Mouse (Mus musculus) limb, embryonic 15.5 days (tissue): Measurements from ENCODE around the gene Enpp5. TPM values are rescaled to one million over a fixed set of nuclear protein-coding genes. Genes with fewer than 3 reads are reported as not detected.

ENCODE experiments used
- ATAC-seq: fragments of 200-750 bp; cut with Nextera tagmentation; 2 replicates; pipeline ENCODE4 v1.8.0; 2017; ENCODE audit warnings: low read depth, moderate TSS enrichment; ENCODE audit not compliant: insufficient number of reproducible peaks, low FRiP score, low TSS enrichment
- H3K27ac ChIP-seq: fragments of 300-500 bp; sonication (generic); 2 replicates; pipeline ENCODE4 v1.5.1; 2015; ENCODE audit warnings: moderate library complexity, mild to moderate bottlenecking, inconsistent platforms
- H3K27me3 ChIP-seq: fragments of 300-500 bp; sonication (generic); 2 replicates; pipeline ENCODE4 v1.6.1; 2015; ENCODE audit warnings: inconsistent platforms
- H3K36me3 ChIP-seq: fragments of 300-500 bp; sonication (generic); 2 replicates; pipeline ENCODE4 v1.6.1; 2015; ENCODE audit warnings: inconsistent platforms
- H3K4me1 ChIP-seq: fragments of 300-500 bp; sonication (generic); 2 replicates; pipeline ENCODE4 v1.6.1; 2015; ENCODE audit warnings: inconsistent platforms
- H3K4me2 ChIP-seq: fragments of 300-500 bp; sonication (generic); 2 replicates; pipeline ENCODE4 v1.6.1; 2015; ENCODE audit warnings: mild to moderate bottlenecking, inconsistent platforms
- H3K4me3 ChIP-seq: fragments of 300-500 bp; sonication (generic); 2 replicates; pipeline ENCODE4 v1.5.1; 2015; ENCODE audit warnings: mild to moderate bottlenecking, inconsistent platforms
- H3K9ac ChIP-seq: fragments of 300-500 bp; sonication (generic); 2 replicates; pipeline ENCODE4 v1.6.1; 2015; ENCODE audit warnings: inconsistent platforms
- H3K9me3 ChIP-seq: fragments of 300-500 bp; sonication (generic); 2 replicates; pipeline ENCODE4 v1.6.1; 2016; ENCODE audit warnings: inconsistent platforms
- WGBS: fragments of 180-500 bp; shearing (Covaris S2); methylation state at CpG from one replicate; pipeline ENCODE4 v1.1.7; 2015; 5-methylcytosine and 5-hydroxymethylcytosine counted together
- polyA plus RNA-seq: library from polyadenylated mRNA; unstranded; fragments of >200 nt; fragmentation: Nextera tagmentation; extraction: Ambion mirVana; gene quantifications from 2 replicates; pipeline ENCODE4 v1.2.1, GENCODE M21; 2015

Gene Enpp5
- polyA plus RNA-seq, 1 experiment from 2014 or later = 18.3 TPM

DNA sequence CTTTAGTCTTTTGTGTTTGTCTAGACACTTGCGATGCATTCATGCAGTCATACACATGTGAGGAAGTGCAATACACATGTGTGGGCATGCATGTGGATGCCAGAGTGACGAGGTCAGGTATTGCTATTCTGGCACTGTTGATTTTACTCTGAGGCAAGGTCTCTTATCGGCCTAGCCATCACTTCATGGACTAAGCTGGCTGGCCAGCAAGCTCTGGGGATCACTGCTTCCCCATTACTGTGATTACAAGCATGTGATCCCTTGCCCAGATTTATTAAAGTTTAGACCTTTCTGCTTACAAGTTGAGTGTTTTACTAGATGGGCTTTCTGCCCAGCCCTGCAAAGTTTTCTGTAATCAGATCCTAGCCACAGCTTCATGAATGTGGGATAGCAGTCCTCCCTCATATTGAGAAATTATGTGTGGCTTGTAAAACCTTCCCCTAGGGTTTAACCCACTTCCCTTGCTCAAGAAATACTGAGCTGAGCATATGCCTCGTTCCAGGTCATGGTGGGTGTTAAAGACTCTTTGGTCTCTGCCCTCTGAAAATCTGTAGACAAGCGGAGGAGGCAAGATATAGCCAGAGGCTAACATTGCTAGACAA is 17.2 kb upstream of the Enpp5 start:
- peaks cover 8% of the 10 kb centered on the region; the same call in 1 of the 2 replicates for H3K4me1 ChIP-seq
- no peak overlapping the region for H3K4me2 ChIP-seq
- no peak overlapping the region for H3K4me3 ChIP-seq
- H3K27me3 ChIP-seq = no peaks in the 10 kb centered on the region
- no peaks in the 10 kb centered on the region for H3K9me3 ChIP-seq
- 20% methylated on average over 5 of the region's 5 CpGs for WGBS
- ATAC-seq = peak; percentile 82
- no peaks in the 10 kb centered on the region for H3K36me3 ChIP-seq
- H3K27ac ChIP-seq = peak overlapping the region; percentile 2; the same call in 1 of the 2 replicates
- H3K9ac ChIP-seq = no peak overlapping the region

DNA sequence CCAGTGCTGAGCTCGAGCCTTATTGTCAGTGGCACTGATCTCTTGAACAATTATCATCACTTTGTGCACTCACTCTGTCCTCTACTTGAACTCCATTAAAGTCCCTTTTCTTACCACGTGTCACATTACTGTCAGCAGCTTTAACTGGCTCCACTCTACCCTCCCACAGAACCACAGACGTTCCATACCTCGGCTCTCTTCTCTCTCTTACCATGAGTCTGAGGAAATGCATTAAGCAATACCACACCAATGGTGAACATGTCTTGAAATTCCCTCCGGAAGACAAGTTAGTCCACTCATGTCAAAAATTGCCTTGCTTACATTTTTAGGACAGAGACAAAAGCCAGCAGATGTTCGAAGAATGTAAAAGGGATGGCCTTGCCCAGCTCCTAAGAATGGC is 9.7 kb upstream of the Enpp5 start:
- H3K27ac ChIP-seq = no peak overlapping the region
- no peak overlapping the region for H3K9ac ChIP-seq
- no peak for ATAC-seq
- WGBS = 67% methylated on average over 6 of the region's 6 CpGs
- H3K4me1 ChIP-seq = no peaks in the 10 kb centered on the region
- no peaks in the 10 kb centered on the region for H3K9me3 ChIP-seq
- H3K4me2 ChIP-seq = no peak overlapping the region
- H3K4me3 ChIP-seq = no peak overlapping the region
- H3K27me3 ChIP-seq = 0 out of 2 replicates have a peak, but pooled peaks cover 3% of the 10 kb centered on the region
- H3K36me3 ChIP-seq = no peaks in the 10 kb centered on the region

DNA sequence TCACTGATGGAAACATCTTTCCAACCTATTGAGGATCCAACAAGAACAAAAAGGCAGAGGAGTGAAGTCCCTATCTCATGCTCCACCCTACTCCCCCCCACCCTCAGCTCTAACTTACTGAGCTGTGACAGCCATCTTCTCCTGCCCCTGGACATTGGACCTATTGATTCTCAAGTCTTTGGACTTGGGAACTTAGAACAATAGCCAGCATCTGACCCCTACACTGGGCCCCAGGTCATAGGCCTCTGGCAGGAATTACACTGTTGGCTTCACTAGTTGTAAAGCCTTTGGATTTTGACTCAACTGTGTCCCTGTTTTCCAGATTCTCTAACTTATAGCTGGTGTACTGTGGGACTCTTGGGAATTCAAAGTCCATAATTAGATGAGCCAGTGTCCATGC is 6.9 kb upstream of the Enpp5 start:
- Histone ChIP-seq H3K36me3 (no peaks in the 10 kb centered on the region), H3K27ac (no peak overlapping the region), H3K27me3 (0 out of 2 replicates have a peak, but pooled peaks cover 3% of the 10 kb centered on the region), H3K4me1 (no peaks in the 10 kb centered on the region), H3K4me2 (no peak overlapping the region), H3K9ac (no peak overlapping the region), H3K9me3 (no peaks in the 10 kb centered on the region), H3K4me3 (no peak overlapping the region)
- no peak for ATAC-seq

DNA sequence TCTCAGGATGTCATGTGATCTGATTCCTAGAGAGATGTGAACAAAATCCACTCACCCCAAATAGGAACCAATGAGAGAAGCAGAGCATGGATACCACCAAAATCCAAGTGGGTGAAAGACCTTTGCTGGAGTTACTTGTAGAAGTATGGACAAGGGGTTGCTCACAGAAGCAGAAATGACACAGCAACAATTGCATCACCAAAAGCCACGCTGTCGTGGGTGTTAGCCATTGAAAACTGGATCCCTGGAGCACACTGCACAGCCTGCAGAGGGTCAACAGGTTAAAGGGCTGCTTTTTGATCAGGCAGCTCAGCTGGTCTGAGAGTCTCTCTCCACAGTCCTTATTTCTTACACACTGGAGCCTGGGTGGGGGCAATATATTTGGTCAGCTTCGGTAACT is 3.0 kb upstream of the Enpp5 start:
- no peaks in the 10 kb centered on the region for H3K9me3 ChIP-seq
- no peak for ATAC-seq
- no peak overlapping the region for H3K27ac ChIP-seq
- no peak overlapping the region for H3K9ac ChIP-seq
- H3K4me3 ChIP-seq = no peak overlapping the region
- H3K4me2 ChIP-seq = no peak overlapping the region
- peaks cover 3% of the 10 kb centered on the region; the same call in 1 of the 2 replicates for H3K4me1 ChIP-seq
- no peaks in the 10 kb centered on the region for H3K27me3 ChIP-seq
- H3K36me3 ChIP-seq = no peaks in the 10 kb centered on the region
- 84% methylated on average over 3 of the region's 3 CpGs for WGBS

DNA sequence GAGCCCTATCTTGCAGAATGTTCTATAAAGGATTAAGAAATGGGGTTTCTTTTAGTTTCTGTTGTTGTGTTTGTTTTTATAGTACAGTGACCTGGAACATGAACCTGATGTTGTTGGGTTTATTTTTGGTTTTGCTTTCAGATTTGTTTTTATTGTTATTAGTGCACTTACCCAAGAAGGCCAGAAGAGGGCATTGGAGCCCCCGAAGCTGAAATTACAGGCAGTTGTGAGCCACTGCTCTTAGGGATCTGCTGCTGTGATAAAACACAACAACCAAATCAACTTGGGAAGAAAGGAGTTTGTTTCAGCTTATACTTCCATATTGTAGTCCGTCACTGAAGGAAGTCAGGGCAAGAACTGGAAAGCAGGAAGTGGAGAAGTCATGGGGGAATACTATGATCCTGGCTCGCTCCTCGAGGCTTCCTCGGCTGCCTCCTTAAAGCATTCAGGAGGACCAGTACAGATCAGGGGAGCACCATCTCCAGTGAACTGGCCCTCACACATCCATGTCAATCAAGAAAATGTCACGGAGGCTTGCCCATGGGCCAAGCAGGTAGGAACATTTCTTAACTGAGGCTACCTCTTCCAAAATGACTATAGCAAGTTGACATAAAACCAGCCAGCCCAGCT is 2.4 kb upstream of the Enpp5 start:
- Histone ChIP-seq H3K4me3 (no peak overlapping the region), H3K27me3 (no peaks in the 10 kb centered on the region), H3K4me2 (no peak overlapping the region), H3K9ac (no peak overlapping the region), H3K27ac (no peak overlapping the region), H3K4me1 (peaks cover 3% of the 10 kb centered on the region; the same call in 1 of the 2 replicates), H3K9me3 (no peaks in the 10 kb centered on the region), H3K36me3 (no peaks in the 10 kb centered on the region)
- ATAC-seq = no peak
- WGBS = 51% methylated on average over 6 of the region's 6 CpGs

DNA sequence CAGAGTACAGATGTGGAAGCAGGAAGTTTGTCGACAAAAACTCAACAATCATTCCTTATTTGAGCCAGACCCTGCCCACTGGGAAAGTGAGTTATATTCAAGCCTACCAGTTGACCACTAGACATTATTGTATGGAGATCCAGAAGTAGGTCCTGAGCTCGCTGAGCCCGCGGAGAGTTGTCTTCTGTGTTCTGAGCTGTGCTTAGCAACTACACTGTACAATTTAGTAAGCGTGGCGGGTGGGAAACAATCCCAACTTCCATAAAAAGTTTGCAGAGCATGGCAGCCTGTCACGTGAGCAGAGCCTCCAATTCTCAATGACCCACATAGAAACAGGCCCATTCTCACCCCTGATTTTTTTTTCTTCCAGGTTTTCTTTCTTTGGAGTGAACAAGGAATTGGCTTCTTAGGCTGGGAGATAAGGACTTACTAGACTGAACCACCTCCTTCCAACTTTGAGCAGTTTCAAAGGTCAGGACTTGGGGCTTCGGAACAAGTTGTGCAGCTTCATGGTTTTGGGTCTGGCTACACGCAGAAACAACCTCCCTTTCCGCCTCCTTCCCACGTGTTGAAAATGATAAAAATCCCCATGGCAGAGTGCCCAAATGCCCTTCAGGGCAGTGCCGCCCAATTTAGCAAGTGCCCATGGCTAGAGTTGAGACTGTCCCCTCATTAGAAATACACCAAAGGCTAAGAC is 1.3 kb upstream of the Enpp5 start:
- Histone ChIP-seq H3K27ac (no peak overlapping the region), H3K4me3 (no peak overlapping the region), H3K4me2 (no peak overlapping the region), H3K9ac (no peak overlapping the region), H3K9me3 (no peaks in the 10 kb centered on the region), H3K4me1 (peaks cover 3% of the 10 kb centered on the region; the same call in 1 of the 2 replicates), H3K27me3 (no peaks in the 10 kb centered on the region), H3K36me3 (no peaks in the 10 kb centered on the region)
- ATAC-seq = no peak
- WGBS = 77% methylated on average over 12 of the region's 12 CpGs

DNA sequence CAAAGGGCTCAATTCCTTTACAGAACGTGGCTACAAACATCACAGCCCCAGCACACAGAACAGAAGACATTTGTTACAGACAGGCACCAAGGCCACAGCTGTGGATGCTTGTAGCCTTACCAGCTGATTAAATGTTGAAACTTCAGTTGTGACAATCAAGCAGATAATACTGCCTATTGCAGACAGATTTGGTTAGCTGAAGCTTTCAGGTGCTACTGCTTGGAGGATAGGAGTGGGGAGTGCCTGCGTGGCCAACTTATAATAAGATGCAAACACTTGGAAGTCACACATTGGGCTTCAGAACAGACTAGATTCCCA is 811 bp upstream of the Enpp5 start:
- Histone ChIP-seq H3K9me3 (no peaks in the 10 kb centered on the region), H3K4me1 (peaks cover 3% of the 10 kb centered on the region; the same call in 1 of the 2 replicates), H3K27me3 (no peaks in the 10 kb centered on the region), H3K4me3 (no peak overlapping the region), H3K4me2 (no peak overlapping the region), H3K36me3 (no peaks in the 10 kb centered on the region), H3K9ac (no peak overlapping the region), H3K27ac (no peak overlapping the region)
- 58% methylated on average over 2 of the region's 2 CpGs for WGBS
- no peak for ATAC-seq

DNA sequence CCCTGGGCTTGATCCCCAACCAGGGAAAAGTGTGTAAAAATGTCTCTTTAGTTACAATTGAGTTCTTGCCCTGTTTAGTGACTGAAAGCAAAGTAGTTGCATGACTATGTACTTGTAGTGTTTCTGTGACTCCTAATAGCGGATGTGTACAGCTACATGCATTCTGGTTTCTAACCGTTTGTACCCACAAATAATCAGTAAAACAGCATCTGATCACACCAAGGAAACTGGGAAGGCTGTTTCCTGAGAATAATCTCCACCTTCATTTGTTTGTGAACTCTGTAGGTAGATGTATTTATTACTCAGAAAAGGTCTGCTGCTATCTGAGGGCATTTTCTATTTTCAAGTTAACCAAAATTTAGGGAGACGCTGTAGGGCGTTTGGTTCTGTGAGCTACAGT is 4.5 kb downstream of the Enpp5 start:
- H3K4me1 ChIP-seq = peaks cover 3% of the 10 kb centered on the region; the same call in 1 of the 2 replicates
- no peak overlapping the region for H3K4me3 ChIP-seq
- 87% methylated on average over 4 of the region's 4 CpGs for WGBS
- no peaks in the 10 kb centered on the region for H3K9me3 ChIP-seq
- no peak overlapping the region for H3K27ac ChIP-seq
- H3K36me3 ChIP-seq = no peaks in the 10 kb centered on the region; the same call in 1 of the 2 replicates
- no peak overlapping the region for H3K4me2 ChIP-seq
- no peak overlapping the region for H3K9ac ChIP-seq
- no peaks in the 10 kb centered on the region for H3K27me3 ChIP-seq
- ATAC-seq = no peak

DNA sequence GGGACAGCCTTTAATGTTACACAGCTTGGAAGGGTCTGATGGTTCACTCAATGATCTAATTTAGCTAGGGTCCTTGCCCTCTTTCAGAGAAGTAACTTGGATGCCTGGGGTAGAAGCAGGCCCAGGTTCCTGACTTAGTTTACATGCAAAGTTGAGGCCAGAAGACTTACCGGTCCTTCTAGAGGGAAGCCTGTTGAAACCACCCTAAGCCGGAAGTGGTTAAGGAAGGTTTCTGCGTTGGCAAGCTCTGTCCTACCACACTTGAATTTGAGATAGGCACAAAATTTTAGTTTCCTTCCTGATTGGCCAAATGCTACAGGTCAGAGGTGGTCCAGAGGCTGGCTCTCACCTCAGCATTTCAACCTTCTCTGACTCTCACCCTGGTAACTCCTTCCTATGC is 9.6 kb downstream of the Enpp5 start:
- Histone ChIP-seq H3K9me3 (no peaks in the 10 kb centered on the region), H3K9ac (no peak overlapping the region), H3K36me3 (no peaks in the 10 kb centered on the region; the same call in 1 of the 2 replicates), H3K4me2 (no peak overlapping the region), H3K4me3 (no peak overlapping the region), H3K4me1 (no peaks in the 10 kb centered on the region), H3K27me3 (no peaks in the 10 kb centered on the region), H3K27ac (no peak overlapping the region)
- 92% methylated on average over 3 of the region's 3 CpGs for WGBS
- no peak for ATAC-seq

DNA sequence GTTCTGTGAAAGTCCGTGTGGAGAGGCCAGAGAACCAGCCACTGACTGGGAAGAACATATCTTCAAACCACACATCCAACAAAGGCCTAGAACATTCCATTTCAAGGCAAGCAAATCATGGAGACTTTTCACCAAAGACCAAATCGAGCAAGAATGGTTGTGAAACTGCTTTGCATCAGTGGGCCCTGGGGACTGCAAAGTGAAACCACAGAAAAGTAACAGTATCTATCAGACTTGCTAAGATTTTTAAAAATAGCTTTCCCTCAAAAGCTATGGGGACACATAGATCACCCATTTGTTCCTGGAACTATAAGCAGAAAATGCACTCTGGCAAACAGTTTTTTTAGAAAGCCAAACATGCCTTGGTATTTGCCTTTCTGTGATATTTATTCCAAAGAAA is 12.3 kb downstream of the Enpp5 start:
- Histone ChIP-seq H3K4me3 (no peak overlapping the region), H3K4me1 (no peaks in the 10 kb centered on the region), H3K27ac (no peak overlapping the region), H3K9ac (no peak overlapping the region), H3K9me3 (no peaks in the 10 kb centered on the region), H3K4me2 (no peak overlapping the region), H3K36me3 (no peaks in the 10 kb centered on the region), H3K27me3 (no peaks in the 10 kb centered on the region)
- WGBS = 68% methylated on average over 2 of the region's 2 CpGs
- ATAC-seq = no peak

DNA sequence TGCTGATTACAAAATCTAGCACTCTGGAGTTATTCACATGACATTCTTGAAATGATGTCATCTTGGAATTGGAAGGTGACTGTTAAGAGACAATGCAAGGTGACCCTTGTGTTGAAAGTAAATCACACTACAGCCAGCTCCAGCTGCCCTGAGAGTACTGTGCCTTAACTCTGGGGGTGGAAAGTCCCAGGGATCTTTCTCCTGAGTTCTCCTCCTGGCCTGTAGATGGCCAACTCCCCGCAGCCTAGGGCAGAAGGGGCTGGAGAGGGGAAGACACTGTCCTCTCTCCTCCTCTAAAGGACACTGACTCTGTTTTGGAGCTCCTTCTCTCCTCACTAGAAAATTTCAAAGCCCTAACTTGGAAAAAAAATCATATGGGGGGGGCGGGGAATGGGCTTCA is 12.9 kb downstream of the Enpp5 start:
- WGBS = 39% methylated on average over 2 of the region's 2 CpGs
- no peak for ATAC-seq
- Histone ChIP-seq H3K36me3 (no peaks in the 10 kb centered on the region), H3K9me3 (no peaks in the 10 kb centered on the region), H3K4me2 (no peak overlapping the region), H3K4me1 (no peaks in the 10 kb centered on the region), H3K4me3 (no peak overlapping the region), H3K27ac (no peak overlapping the region), H3K27me3 (no peaks in the 10 kb centered on the region), H3K9ac (no peak overlapping the region)

DNA sequence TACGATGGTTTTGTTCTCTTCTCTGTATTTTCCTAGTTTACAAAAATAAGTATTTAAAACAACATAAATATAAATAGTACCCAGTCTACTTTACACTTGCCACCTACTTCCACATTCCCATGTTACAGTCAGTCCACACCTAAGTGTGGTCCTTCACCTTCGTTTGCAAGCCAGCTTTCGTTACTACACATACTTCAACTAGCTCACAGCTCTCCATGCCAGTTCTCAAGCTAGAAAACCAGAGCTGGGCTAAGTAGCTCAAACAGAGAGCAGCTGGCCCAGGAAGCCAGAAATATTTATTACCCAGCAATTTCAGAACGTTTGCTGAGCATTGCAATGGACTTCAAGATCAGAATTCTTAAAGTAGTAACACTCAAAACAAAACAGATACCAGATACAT is 21.9 kb downstream of the Enpp5 start:
- ATAC-seq = no peak
- H3K27me3 ChIP-seq = no peaks in the 10 kb centered on the region
- H3K9me3 ChIP-seq = no peaks in the 10 kb centered on the region
- H3K4me2 ChIP-seq = no peak overlapping the region
- H3K4me3 ChIP-seq = no peak overlapping the region
- H3K36me3 ChIP-seq = no peaks in the 10 kb centered on the region
- no peak overlapping the region for H3K9ac ChIP-seq
- no peak overlapping the region for H3K27ac ChIP-seq
- WGBS = 49% methylated on average over 4 of the region's 4 CpGs
- H3K4me1 ChIP-seq = peaks cover 6% of the 10 kb centered on the region
